Mouse (Mus musculus) embryo, embryonic 10 days (tissue): ENCODE measurements at regions not wholly inside any gene's neighbourhood (a gene's known extent, or its start where the extent isn't known, plus 50 kb on each side); places are given as distances from the start of the nearest gene placed in this dataset.
"Not testable (repeated sequence)": the region's sequence is repeated elsewhere in the genome, so short reads cannot be mapped to it uniquely, and the experiment has no call there.

Source experiments
- DNase-seq: peaks from one replicate; pipeline ENCODE4 v3.0.0-alpha.2; 2015; ENCODE audit warnings: low spot score

GRCm38 (mm10) chrX:162359767-162360545 is 200.4 kb upstream of the Nhs start:
- DNase-seq, result peak; percentile 5

- peak; percentile 6 for DNase-seq
Measured at GRCm38 (mm10) chrX:162348341-162348740, 188.8 kb upstream of the Nhs start.

- DNase-seq, result no peak
Measured at GRCm38 (mm10) chrX:162347886-162348285, 188.4 kb upstream of the Nhs start.

- DNase-seq, result no peak
Measured at GRCm38 (mm10) chrX:162345497-162346143, 186.1 kb upstream of the Nhs start.

- no peak for DNase-seq
Measured at GRCm38 (mm10) chrX:162332121-162332520, 172.6 kb upstream of the Nhs start.

- no peak for DNase-seq
Measured at GRCm38 (mm10) chrX:162307646-162308045, 148.1 kb upstream of the Nhs start.

- no peak for DNase-seq
Measured at GRCm38 (mm10) chrX:162304145-162304544, 144.6 kb upstream of the Nhs start.

GRCm38 (mm10) chrX:162302788-162303187 is 143.3 kb upstream of the Nhs start:
- DNase-seq, result no peak

GRCm38 (mm10) chrX:162291234-162291633 is 131.7 kb upstream of the Nhs start:
- no peak for DNase-seq

GRCm38 (mm10) chrX:162286155-162286554 is 126.6 kb upstream of the Nhs start:
- DNase-seq, result not testable (repeated sequence)

- no peak for DNase-seq
Measured at GRCm38 (mm10) chrX:162284252-162284651, 124.7 kb upstream of the Nhs start.

GRCm38 (mm10) chrX:162282690-162283089 is 123.2 kb upstream of the Nhs start:
- no peak for DNase-seq

GRCm38 (mm10) chrX:162278834-162279708 is 119.5 kb upstream of the Nhs start:
- peak; percentile 78 for DNase-seq

GRCm38 (mm10) chrX:162274581-162274980 is 115.1 kb upstream of the Nhs start:
- DNase-seq, result no peak

GRCm38 (mm10) chrX:162271189-162271588 is 111.7 kb upstream of the Nhs start:
- no peak for DNase-seq

- no peak for DNase-seq
Measured at GRCm38 (mm10) chrX:162268918-162269317, 109.4 kb upstream of the Nhs start.

GRCm38 (mm10) chrX:162268112-162268511 is 108.6 kb upstream of the Nhs start:
- no peak for DNase-seq

GRCm38 (mm10) chrX:162267679-162268078 is 108.1 kb upstream of the Nhs start:
- peak; percentile 73 for DNase-seq

GRCm38 (mm10) chrX:162266769-162267168 is 107.2 kb upstream of the Nhs start:
- DNase-seq, result peak; percentile 44

GRCm38 (mm10) chrX:162257398-162257797 is 97.9 kb upstream of the Nhs start:
- DNase-seq, result no peak

- no peak for DNase-seq
Measured at GRCm38 (mm10) chrX:162255873-162256272, 96.3 kb upstream of the Nhs start.

GRCm38 (mm10) chrX:162241291-162241690 is 81.8 kb upstream of the Nhs start:
- no peak for DNase-seq

GRCm38 (mm10) chrX:162235552-162235951 is 76.0 kb upstream of the Nhs start:
- DNase-seq, result no peak
